Comparison of ENCODE assay signal across 31 mouse cellular contexts in genomic region chr10:86063018-86063384, GRCm38 (mm10). TPM values are rescaled to one million over a fixed set of nuclear protein-coding genes. Genes with fewer than 3 reads are reported as not detected.
"Had no signal": no experiment of that assay in that cellular context is flagged by ENCODE, and none has a peak within 500 bp of the region (broad histone marks: within the 10 kb centered on the region; RNA-seq: fewer than 3 reads in every experiment).

No protein-coding gene starts in this region.

- H3K4me3 ChIP-seq: heart, adult 2 months; heart, embryonic 13.5 days; heart, embryonic 15.5 days; hindbrain, embryonic 13.5 days; hindbrain, embryonic 15.5 days; limb, embryonic 10.5 days; limb, embryonic 12.5 days had no signal

- H3K9ac ChIP-seq: heart, embryonic 13.5 days; heart, embryonic 15.5 days; hindbrain, embryonic 13.5 days; hindbrain, embryonic 15.5 days; limb, embryonic 12.5 days had no signal

- H3K27me3 ChIP-seq: heart, embryonic 15.5 days; hindbrain, embryonic 13.5 days; hindbrain, embryonic 15.5 days; limb, embryonic 12.5 days had no signal

- ATAC-seq: hindbrain, postnatal 0 days; intestine, embryonic 16.5 days had no signal

- H3K4me1 ChIP-seq: hindbrain, embryonic 13.5 days had no signal

- H3K4me2 ChIP-seq: heart, embryonic 11.5 days; heart, embryonic 13.5 days; heart, embryonic 15.5 days; hindbrain, embryonic 13.5 days; hindbrain, embryonic 15.5 days; limb, embryonic 12.5 days; liver, embryonic 11.5 days had no signal

- H3K36me3 ChIP-seq: heart, embryonic 13.5 days; heart, embryonic 15.5 days; limb, embryonic 10.5 days; limb, embryonic 12.5 days had no signal

- DNase-seq: gastrocnemius, postnatal 14 days; heart, adult 2 months; heart, postnatal 14 days; heart, postnatal 36 days; kidney, adult 11 months; kidney, adult 8-10 months; kidney, postnatal 14 days; kidney, postnatal 36 days; layer of hippocampus, adult 9-11 months; layer of hippocampus, postnatal 36 days; liver had no signal

- H3K27ac ChIP-seq: heart, adult 2 months; heart, embryonic 13.5 days; heart, embryonic 15.5 days; hindbrain, embryonic 13.5 days; hindbrain, embryonic 15.5 days; hindbrain, postnatal 0 days; kidney, postnatal 0 days; limb, embryonic 10.5 days; limb, embryonic 12.5 days had no signal

- H3K9me3 ChIP-seq: heart, embryonic 15.5 days; limb, embryonic 10.5 days; limb, embryonic 12.5 days had no signal

RNA-seq across cellular contexts. Expression of gene Bpifc, which starts 51.3 kb away (rescaled TPM):
- total RNA-seq: gastrocnemius, adult 18-20 months; gastrocnemius, adult 8-10 months; gastrocnemius, postnatal 14 days; gastrocnemius, postnatal 4 days; heart, adult 2 months; heart, postnatal 14 days; heart, postnatal 36 days; hindbrain, postnatal 0 days; layer of hippocampus, adult 18-20 months; layer of hippocampus, postnatal 14 days; left cerebral cortex, postnatal 10 days; left cerebral cortex, postnatal 25 days had no signal
- polyA plus RNA-seq: heart, adult 2 months; heart, embryonic 11.5 days; heart, embryonic 13.5 days; heart, embryonic 15.5 days; heart, postnatal 0 days; hindbrain, embryonic 13.5 days; hindbrain, embryonic 15.5 days; intestine, embryonic 16.5 days; large intestine, adult 2 months; limb, embryonic 10.5 days; liver, embryonic 11.5 days had no signal
